Mouse (Mus musculus) thymus, adult 18-20 months (tissue): ENCODE data around the gene Pnpla6.
A peak's percentile ranks its signal among the peaks of the same experiment; 100 is the strongest.

Experiments
- DNase-seq, 2 experiments: peaks; one replicate each; pipeline ENCODE4 v3.0.0; 2022; ENCODE audit warnings: mixed read lengths in 2 of 2

Pnpla6 gene

GRCm38 (mm10) chr8:3507979-3508754 lies 7.0 kb upstream of the Pnpla6 start:
- no peak for DNase-seq

- DNase-seq, result no peak
These were observed 420 bp upstream of the Pnpla6 start for GRCm38 (mm10) chr8:3514681-3515247.

DNA sequence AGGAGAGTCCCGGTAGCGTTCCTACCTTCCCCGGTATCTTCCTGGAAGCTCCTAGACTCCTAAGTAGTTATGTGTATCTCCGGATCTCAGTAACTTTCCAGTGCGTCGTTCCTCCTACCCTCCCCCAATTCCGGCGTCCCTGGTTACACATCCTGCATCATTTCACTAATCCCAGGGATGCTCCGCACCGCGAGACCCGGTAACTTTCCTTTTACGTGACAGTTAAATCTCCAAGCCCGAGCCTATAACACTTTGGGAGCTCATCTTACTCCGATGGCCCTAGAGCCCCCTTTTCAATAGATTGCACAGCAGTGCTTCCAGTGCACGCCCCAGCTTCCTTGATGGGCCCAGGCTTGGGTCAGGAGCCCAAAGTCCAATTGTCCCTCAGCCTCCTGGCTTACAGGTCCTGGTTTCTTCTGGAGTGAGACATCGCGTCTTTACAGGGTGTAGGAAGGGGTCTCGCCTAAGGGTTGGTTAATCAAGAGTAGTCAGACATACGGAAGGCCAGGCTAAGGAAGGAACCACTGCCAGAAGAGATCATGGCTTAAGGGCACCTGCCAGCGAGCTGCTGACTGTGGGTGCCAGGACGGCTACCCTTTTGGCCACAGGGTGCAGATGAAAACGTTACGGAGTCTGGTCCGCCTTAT lies 710 bp downstream of the Pnpla6 start:
- DNase-seq, result peak in 1 of 2 experiments; percentile 29

- DNase-seq, result peak; percentile 87 to 92
These were observed 1.4 kb downstream of the Pnpla6 start for GRCm38 (mm10) chr8:3516450-3517116.

- DNase-seq, result no peak
These were observed 1.9 kb downstream of the Pnpla6 start for GRCm38 (mm10) chr8:3517117-3517495.

- DNase-seq, result no peak
These were observed 7.0 kb downstream of the Pnpla6 start for GRCm38 (mm10) chr8:3522007-3522697.

- no peak for DNase-seq
These were observed 15.6 kb downstream of the Pnpla6 start for GRCm38 (mm10) chr8:3530816-3531215.

DNA sequence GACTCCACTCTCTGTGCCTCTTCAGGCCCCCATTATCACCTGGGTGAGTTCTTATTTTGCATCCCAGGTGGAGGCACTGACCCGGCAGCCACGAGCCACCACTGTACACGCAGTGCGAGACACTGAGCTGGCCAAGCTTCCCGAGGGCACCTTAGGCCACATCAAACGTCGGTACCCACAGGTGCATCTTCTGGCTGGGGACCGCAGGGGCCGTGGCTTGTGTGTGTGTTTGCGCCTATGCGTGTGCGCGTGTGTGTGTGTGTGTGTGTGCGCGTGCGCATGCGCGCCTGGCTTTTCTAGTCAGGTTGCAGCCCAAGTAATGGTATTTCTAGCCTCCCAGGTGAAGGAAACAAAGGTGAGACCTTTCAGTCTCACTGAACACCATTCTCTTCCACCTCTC lies 16.8 kb downstream of the Pnpla6 start:
- DNase-seq, result no peak

GRCm38 (mm10) chr8:3536053-3536841 lies 21.1 kb downstream of the Pnpla6 start:
- no peak for DNase-seq

GRCm38 (mm10) chr8:3536940-3537339 lies 21.8 kb downstream of the Pnpla6 start:
- DNase-seq, result no peak

- DNase-seq, result no peak
These were observed 22.5 kb downstream of the Pnpla6 start for GRCm38 (mm10) chr8:3537666-3538065.

GRCm38 (mm10) chr8:3539146-3539545 lies 24.0 kb downstream of the Pnpla6 start:
- DNase-seq, result no peak

GRCm38 (mm10) chr8:3540076-3540475 lies 24.9 kb downstream of the Pnpla6 start:
- no peak for DNase-seq

GRCm38 (mm10) chr8:3546511-3546910 lies 31.3 kb downstream of the Pnpla6 start:
- no peak for DNase-seq

- DNase-seq, result no peak
These were observed 37.1 kb downstream of the Pnpla6 start for GRCm38 (mm10) chr8:3552240-3552639.

DNA sequence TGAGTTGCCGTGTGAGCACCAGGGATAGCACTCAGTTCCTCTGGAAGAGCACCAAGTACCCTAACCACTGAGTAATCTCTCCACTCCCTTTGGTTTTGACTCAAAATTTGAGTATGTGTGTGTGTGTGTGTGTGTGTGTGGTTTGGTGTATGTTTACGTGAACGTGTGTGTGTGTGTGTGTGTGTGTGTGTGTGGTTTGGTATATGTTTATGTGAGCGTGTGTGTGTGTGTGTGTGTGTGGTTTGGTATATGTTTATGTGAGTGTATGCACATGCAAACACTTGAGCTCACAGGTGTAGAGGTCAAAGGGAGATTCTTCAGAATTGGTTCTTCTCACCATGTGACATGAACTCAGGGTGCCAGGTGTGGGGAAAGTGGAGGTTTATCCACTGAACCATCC lies 40.9 kb downstream of the Pnpla6 start:
- no peak for DNase-seq

DNA sequence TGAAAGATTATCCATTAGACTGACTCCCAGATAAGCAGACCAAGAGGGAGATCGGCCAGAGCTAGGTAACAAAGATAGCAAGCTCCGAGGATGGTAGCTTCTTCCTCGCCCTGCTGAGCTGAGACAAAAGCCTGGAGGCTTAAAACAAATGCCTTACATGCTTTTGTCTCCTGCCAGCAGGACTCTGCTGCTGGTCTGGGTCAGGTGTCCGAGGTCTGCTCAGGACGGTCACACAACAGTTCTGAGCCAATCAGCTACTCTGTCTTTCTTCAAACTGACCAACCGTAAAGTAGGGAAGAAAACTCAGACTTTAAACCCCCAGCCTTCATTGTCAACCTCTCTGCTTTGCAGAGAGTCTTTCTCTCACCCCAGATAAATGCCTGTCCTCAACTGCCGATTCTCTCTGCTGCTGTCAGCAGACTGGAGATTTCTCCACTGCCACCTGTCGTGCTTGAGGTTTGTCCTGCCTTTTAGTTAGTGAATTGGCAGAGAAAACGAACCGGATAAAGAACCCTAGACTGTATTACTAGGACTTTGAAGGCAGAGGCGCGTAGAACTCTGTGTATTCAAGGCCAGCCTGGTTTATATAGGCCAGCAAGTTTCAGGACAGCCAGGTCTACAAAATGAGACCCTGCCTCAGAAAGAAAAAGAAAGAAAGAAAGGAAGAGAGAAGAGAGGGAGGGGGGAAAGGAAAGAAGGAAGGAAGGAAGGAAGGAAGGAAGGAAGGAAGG lies 52.6 kb downstream of the Pnpla6 start, which contains the start of gene C330021F23Rik:
Gene C330021F23Rik, plus strand, starts transcription at position 350 of the 731 bp plus-strand sequence.
- no peak for DNase-seq

- DNase-seq, result no peak
These were observed 53.2 kb downstream of the Pnpla6 start for GRCm38 (mm10) chr8:3568378-3568777.

- DNase-seq, result no peak
These were observed 54.6 kb downstream of the Pnpla6 start for GRCm38 (mm10) chr8:3569784-3570183.

GRCm38 (mm10) chr8:3574546-3574945 lies 59.4 kb downstream of the Pnpla6 start:
- no peak for DNase-seq
